Mouse (Mus musculus): Measurements from ENCODE around the gene Gm28635.

DNA sequence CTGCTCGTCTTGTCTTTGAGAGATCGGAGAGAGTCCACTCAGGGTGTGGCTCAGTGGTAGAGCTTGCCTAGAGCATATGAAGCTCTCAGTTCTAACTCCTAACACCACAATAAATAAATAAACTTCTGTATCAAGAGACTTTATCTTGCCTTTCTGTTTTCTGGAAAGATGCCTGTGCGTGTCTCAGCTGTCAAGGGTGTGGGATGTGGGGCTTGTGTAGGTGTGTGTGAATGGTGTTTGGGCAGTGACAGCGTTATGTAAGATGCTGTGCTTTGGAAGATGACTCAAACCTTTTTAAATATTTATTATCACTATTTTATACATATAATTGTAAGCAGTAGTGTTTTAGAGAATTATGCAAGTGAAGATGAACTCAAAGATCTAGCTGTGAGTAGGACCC lies 103.7 kb downstream of the Gm28635 start:
- TF ChIP-seq POLR2A (IDR thresholded peaks at IDR 0.05; ENCODE audit: control insufficient read depth, extremely low read depth, insufficient read depth, low read length, poor library complexity): no peak
- no peak for TF ChIP-seq CTCF (IDR thresholded peaks at IDR 0.05; ENCODE audit: borderline replicate concordance, control insufficient read depth, extremely low read depth, insufficient read depth, low read length, poor library complexity)
